Mouse (Mus musculus) lung, adult 2 months (tissue): ENCODE results near the gene Plxnc1.

Experiments used
- CTCF ChIP-seq: fragments of 200-500 bp; IDR thresholded peaks from 2 replicates; pipeline ENCODE4 v1.5.1; 2011; ENCODE audit warnings: mild to moderate bottlenecking, low read length, control low read depth; ENCODE audit not compliant: insufficient read depth
- POLR2A ChIP-seq: fragments of 200-500 bp; IDR thresholded peaks from 2 replicates; pipeline ENCODE4 v1.6.1; 2011; ENCODE audit warnings: low read depth, mild to moderate bottlenecking, control low read depth, low read length, borderline replicate concordance; ENCODE audit errors: extremely low read depth

DNA sequence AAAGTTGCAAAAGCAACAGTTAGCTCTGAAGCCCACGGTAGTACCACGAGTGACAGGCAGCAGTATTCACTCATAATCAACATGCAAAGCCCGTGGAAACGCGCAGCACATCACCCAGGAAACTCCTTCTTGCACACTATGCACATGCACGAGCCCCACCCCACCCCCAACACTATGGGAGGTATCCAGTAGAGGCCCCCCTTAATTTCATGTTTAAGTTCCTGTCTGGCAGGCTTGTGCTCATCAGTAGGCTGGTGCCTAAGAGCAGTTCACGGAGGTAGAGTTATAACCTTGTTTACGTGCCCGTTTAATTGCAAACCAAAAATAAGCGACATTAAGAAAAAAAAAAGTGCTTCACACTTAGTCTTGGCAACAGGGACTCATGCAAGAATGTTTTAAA, 117.3 kb downstream of the Plxnc1 start:
- no peak for TF ChIP-seq CTCF
- TF ChIP-seq POLR2A: no peak
